Mouse (Mus musculus): ENCODE results near the gene Ralgps1.

The Ralgps1 gene

DNA sequence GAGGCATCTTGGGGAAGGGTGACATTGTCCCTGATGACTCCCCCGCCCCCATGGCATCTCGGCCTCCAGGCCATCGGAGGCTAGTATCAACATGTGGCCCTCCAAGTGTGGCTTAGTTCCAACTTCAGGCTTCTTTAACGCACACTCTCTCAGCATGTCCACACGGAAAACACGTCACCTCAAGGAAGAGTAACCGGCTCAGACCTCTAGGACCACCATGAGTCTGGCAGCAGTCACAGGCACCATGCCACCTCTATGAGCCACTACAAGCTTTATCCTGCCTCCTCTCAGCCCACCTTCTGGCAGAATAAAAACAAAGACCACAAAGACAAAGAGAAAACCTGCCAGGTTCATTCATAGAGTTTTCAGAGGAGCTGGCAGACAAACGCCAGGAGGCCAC is 80.8 kb downstream of the Ralgps1 start:
- DNase-seq (ENCODE audit: extremely low read depth, insufficient read length, low spot score) = no peak

DNA sequence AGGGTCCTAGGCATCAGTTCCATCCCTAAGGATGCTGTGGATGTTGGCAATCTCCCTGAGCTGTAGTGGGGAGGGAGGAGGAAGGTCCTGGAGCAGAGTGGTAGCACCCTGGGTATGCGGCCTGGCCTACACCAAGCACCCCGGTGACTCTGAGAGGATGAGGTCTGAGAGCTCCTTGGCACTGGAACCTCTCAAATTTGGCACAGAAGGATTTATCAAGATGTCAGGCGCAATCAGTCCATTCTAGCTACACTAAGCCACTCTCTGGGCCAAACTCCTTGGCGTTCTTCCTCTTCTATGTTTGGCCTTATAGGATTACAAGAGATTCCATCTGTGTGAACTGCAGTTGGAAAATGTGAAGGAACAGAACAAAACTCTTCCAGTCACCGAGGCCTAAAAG is 82.4 kb downstream of the Ralgps1 start:
- DNase-seq (ENCODE audit: extremely low read depth, insufficient read length, low spot score) = no peak

DNA sequence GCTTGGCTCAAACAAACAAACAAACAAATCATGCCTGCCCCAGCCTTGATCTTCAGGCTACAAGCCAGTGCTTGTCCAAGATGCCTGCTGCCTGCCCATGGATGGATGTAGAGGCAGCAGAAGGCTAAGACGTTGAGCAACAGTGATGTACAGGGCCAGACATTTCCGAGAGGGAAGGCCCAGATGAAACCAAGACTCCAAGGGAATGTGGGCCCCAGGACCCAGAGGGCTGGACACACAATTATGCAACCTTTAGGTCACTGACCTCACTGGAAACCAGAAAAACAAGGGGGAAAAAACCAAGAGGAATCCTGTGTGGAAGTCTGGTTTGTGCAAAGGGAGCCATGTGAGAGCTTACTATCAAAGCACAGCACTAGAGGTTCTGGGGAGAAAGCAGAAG is 87.6 kb downstream of the Ralgps1 start:
- no peak for DNase-seq (ENCODE audit: extremely low read depth, insufficient read length, low spot score)

DNA sequence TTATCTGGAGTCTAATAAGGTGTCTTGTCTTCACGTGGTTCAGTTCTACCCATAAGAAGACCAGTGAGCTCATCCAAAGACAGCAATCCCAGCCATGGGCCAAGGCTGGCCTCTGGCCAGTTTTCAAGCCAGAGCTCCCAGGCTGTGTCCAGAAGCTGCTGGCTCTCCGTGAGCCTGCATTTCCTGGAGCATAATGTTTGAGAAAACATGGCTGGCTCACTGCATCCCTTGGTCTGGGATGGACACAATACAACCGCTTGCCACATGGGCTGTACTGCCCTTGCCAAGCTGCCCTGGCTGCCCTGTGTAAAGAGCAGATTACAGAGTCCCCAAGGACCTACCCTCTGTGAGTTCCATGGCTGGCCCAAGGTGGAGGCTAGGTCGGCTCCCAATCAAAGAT is 88.4 kb downstream of the Ralgps1 start:
- DNase-seq (ENCODE audit: extremely low read depth, insufficient read length, low spot score) = no peak

- DNase-seq (ENCODE audit: extremely low read depth, insufficient read length, low spot score) = no peak
Measured at GRCm38 (mm10) chr2:33281807-33282206, 89.5 kb downstream of the Ralgps1 start.

DNA sequence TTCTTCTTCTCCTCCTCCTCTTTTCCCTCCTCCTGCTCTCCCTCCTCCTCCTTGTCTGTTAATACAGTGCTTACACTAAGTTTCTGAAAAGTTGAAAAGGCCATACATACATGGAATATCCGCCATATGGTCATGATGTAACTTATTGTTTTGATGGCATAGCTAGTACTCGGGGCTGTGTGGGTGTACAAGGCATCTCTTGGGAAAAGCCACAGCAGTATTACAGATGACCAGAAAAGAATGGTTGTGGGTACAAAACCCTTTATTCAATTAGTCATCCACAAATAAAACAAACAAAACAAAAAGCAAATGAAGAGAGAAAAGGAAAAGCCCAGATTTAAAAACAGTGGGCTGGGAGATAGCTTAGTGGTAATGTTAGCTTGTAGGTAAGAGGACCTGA is 90.8 kb downstream of the Ralgps1 start:
- no peak for DNase-seq (ENCODE audit: extremely low read depth, insufficient read length, low spot score)

DNA sequence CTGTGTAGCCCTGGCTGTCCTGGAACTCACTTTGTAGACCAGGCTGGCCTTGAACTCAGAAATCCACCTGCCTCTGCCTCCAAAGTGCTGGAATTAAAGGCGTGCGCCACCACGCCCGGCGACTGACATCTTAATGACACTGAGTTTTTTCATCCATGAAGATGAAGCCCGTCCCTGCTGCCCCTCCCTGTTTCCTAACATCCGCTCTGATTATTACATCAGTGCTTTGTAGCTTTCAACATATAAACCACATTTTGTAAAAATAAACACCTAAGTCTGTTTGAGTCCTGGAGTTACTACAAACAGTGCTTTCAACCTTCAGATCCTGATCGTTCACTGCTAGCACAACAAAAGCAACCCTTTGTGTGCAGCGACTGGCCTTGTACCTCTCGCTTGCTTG is 91.5 kb downstream of the Ralgps1 start:
- no peak for DNase-seq (ENCODE audit: extremely low read depth, insufficient read length, low spot score)

DNA sequence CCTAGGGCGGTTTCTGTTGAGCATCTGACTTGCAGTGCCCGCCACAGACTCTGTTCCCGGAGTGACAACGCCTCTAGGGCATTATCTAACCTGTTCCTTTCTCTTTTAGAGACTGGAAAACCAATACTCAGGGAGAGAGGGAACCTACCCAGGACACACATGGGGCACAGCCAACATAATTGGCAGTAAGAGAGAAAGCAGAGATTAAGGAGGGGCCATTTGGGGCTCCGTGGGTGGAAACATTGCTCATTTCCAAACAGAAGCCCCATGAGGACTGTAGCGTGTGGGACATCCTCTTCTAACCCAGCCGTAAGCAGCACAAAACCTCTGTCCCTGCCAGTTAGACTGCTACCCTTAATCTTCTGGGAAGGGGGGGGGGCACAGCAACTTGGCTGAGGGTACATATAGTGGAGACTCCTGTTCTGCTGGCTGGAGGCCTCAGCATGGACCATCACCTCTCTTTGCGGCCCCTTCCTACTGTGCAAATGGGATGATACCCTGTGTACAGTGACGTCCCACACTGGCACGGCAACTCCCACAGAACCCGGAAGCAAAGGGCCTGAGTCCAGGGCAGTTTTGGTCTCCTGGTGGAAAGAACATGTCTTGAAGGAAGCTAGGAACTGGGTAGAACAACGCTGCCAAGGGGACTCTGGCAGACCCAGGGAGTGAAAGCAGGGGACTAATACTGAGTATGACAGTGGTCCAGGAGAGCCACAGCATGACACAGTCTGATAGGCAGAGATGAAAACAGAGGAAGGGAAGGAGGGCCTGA is 96.4 kb downstream of the Ralgps1 start:
- no peak for DNase-seq (ENCODE audit: extremely low read depth, insufficient read length, low spot score)

DNA sequence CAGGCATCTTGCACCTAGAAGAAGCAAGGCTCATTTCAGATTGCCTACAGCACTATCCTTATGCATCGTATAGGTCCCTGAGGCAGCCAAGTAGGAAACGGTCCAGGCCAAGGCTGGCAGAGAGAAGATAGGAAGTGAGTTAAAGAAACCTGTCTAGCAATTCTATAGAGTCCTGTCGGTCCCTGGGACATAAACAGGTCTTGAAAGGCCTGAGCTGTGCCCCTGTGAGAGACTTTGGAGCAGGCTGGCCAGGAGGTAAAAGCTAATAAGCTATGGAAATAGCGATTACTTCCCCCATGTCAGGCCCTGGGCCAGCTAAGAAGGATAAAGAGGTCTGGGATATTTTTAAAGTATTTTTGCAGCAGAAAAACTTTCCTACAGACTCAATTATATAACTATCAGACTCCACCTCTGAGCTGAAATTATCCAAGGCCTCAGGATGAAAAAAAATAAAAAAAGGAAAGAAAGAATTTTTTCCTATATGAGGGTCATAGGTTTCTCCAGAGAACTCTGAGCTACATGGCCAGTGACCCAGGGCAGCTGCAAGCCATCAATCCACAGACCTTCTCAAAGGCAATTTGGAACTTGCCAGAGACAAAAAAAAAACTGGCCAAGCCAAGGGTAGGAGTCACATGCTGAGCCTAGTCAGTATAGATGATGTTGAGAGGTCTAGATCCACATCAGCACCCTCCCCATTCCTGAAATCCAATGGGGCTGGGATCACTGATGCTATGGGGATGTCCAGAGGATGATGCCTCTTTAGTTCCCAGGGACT is 98.4 kb downstream of the Ralgps1 start:
- no peak for DNase-seq (ENCODE audit: extremely low read depth, insufficient read length, low spot score)

DNA sequence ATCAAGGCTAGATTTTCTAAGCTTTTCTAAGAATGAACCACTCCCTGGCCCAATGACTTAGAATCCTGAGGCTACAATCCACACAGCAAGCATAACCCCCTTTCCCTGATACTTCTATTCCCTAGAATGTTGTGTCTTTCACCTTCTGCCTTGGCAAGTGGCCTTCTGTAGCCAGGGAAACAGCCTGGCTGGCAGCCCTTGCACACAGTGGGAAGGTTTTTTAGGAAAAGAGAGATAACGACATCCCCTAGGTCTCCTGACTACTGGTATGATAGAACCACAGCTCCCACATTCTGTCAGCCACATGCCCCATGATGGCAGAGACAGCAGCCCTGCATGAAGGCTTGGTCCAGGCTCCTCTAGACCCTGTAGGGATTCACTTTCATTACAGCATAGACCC is 99.8 kb downstream of the Ralgps1 start:
- no peak for DNase-seq (ENCODE audit: extremely low read depth, insufficient read length, low spot score)

DNA sequence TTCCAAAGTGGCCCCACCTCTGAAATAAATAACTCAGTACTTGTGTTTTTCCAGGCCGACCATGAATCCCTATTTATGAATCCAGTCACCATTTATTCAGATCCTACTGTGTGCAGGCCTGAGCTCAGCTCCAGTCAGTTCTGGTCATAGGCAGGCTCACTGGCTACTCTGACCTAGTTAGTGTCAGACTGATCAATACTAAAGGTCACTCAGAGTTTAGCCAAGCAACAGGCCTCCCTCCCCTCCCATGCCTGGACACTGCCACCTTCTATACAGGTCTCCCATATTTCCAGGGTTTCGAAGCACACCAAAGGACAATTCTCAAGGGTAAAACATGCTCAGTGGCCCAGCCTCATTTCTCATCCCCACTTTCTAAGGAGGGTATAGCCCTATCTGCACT is 100.7 kb downstream of the Ralgps1 start:
- DNase-seq (ENCODE audit: extremely low read depth, insufficient read length, low spot score) = no peak

GRCm38 (mm10) chr2:33269132-33269493 is 102.2 kb downstream of the Ralgps1 start:
- no peak for DNase-seq (ENCODE audit: extremely low read depth, insufficient read length, low spot score)

DNA sequence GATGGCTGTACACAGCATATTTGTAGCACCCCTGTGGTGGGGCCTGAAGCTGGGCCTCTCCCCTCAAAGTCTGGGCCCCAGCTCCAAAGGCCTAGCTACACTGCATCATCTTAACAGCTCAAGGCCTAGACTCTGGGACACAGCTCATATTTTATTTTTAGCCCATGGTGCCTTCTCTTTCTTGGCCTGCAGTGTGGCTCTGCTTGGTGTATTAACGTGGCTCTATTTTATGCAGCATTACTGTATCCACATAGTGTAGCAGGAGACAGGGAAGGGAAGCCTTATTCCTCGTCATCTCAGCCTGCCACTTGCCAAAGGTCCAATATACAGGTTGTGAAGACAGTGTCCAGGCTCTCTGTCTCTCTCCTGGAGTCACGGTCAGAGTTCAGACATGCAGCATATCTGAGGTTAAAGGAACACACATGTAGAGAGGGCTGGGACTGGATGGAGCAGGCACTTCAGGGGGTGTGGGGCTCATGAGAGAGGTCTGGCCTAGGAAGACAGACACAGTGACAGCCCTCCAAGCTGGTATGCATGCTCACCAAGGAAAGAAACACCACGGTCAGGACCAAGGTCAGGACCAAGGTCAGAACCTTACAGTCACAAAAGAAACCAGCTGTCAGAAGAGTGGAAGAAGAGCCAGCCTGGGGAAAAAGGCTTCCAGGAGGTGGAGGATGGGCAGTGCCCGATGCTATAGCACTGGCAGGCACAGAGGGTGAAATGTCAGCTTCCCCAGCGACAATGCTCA is 102.7 kb downstream of the Ralgps1 start:
- no peak for DNase-seq (ENCODE audit: extremely low read depth, insufficient read length, low spot score)

- DNase-seq (ENCODE audit: extremely low read depth, insufficient read length, low spot score) = no peak
Measured at GRCm38 (mm10) chr2:33267075-33267474, 104.2 kb downstream of the Ralgps1 start.

DNA sequence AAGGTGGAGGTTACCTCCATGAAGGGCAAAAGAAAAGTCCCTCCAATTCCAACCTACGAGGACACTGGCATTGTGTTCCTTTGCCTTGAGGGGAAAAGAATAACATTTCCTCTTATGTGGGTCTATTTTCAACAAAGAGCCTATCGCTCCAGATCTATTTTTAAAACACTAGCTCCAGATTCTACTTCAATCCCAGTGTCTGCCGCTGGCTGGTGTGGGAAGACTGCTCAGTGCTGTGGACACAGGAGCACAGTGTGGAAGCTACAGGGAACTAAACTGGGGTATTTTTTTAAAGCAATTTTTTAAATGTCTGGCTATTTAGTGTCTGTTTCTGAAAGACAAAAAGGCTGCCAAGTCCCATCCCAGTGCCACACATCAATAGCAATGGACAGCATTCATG is 105.5 kb downstream of the Ralgps1 start:
- no peak for DNase-seq (ENCODE audit: extremely low read depth, insufficient read length, low spot score)

DNA sequence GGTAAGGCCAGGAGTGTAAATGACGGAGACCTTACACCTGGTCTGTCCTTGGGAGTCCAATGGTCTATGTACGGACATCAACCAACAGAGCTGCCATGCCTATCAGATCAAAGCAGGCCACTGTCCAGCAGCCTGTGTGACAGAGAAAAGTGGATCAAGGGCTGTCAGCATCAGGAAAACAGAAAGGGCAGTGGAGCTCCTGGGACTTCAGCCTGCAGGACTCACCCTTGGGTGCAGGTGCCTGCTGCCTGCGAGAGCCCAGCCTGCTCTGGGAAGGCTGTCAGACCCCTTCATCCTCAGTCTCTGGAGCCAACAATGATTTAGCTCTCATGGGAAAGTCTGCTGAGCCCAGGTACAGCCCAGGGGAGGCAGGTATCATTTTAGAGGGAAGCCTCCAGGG is 109.8 kb downstream of the Ralgps1 start:
- DNase-seq (ENCODE audit: extremely low read depth, insufficient read length, low spot score) = no peak

DNA sequence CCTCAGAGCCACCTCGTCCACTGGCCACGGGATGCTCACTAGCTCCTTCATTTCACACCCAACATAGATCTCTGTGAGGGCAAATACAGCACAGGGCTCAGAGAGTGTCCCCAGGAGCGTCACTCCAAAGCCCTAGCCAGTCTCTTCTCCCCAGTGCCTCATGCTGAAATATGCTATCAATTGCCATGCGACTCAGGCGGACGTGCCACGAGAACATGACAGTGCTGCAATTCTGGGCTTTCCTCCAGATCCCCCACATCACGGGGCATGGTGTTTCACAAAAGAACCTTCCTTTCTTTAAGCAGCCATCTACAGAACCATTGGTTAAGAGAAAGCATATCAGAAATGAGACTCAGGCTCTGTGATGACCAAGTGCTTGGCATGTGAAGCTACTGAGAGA is 110.5 kb downstream of the Ralgps1 start:
- no peak for DNase-seq (ENCODE audit: extremely low read depth, insufficient read length, low spot score)

GRCm38 (mm10) chr2:33256769-33257537 is 114.3 kb downstream of the Ralgps1 start:
- DNase-seq (ENCODE audit: extremely low read depth, insufficient read length, low spot score) = no peak

DNA sequence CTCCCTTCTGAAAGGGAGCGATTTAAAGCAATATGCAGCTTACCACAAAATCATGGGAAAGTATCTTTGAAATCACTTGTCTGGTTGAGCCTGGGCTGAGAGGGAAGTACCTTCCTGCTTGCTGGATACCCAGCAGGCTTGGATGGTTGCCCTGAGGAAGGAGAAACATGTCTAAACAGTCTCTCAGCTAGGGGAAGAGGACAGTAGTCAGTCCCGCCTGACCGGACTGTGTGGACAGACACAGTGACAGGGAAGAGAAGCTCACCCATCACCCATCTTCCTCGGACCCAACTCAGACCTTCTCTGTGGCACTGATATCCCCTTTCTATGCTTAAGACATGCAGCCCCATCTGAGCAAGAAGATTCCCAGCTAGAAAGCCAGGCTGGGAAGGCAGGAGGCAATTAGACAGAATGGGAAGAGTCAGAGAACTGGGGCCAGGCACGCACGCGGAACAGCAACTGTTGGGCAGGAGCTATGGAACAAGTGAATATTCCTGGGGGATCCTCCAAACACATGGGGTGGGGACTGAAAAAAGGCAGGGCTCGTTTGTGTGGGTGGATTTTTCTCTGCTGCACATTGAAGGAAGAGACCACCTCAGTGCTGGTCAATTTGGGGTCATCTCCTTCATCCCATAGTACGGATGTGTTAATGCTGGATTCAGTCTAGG is 116.8 kb downstream of the Ralgps1 start:
- no peak for DNase-seq (ENCODE audit: extremely low read depth, insufficient read length, low spot score)

- no peak for DNase-seq (ENCODE audit: extremely low read depth, insufficient read length, low spot score)
Measured at GRCm38 (mm10) chr2:33253572-33254190, 117.6 kb downstream of the Ralgps1 start.
